Mouse (Mus musculus) hindbrain, embryonic 10.5 days (tissue): ENCODE measurements at regions not wholly inside any gene's neighbourhood (a gene's known extent, or its start where the extent isn't known, plus 50 kb on each side); places are given as distances from the start of the nearest gene placed in this dataset.

Experiments
- DNase-seq: peaks from one replicate; pipeline ENCODE4 v3.0.0-alpha.2; 2017; ENCODE audit warnings: low spot score
- H3K27ac ChIP-seq: fragments of 300-500 bp; sonication (generic); 2 replicates; pipeline ENCODE4 v1.5.1; 2016; ENCODE audit warnings: mild to moderate bottlenecking, moderate library complexity
- H3K27me3 ChIP-seq: fragments of 300-500 bp; sonication (generic); 2 replicates; pipeline ENCODE4 v1.6.1; 2016; ENCODE audit warnings: mild to moderate bottlenecking; ENCODE audit not compliant: poor library complexity, insufficient read depth, severe bottlenecking
- H3K36me3 ChIP-seq: fragments of 300-500 bp; sonication (generic); 2 replicates; pipeline ENCODE4 v1.6.1; 2016; ENCODE audit warnings: mild to moderate bottlenecking, moderate library complexity
- H3K4me1 ChIP-seq: fragments of 300-500 bp; sonication (generic); replicated peaks from 2 replicates; pipeline ENCODE4 v1.6.1; 2016; ENCODE audit warnings: mild to moderate bottlenecking
- H3K4me3 ChIP-seq: fragments of 300-500 bp; sonication (generic); 2 replicates; pipeline ENCODE4 v1.5.1; 2016; ENCODE audit warnings: mild to moderate bottlenecking, moderate library complexity
- H3K9me3 ChIP-seq: fragments of 300-500 bp; sonication (generic); 2 replicates; pipeline ENCODE4 v1.6.1; 2016; ENCODE audit warnings: mild to moderate bottlenecking, moderate library complexity
- WGBS: fragments of 180-500 bp; shearing (Covaris S2); methylation state at CpG from one replicate; pipeline ENCODE4 v1.1.7; 2016; 5-methylcytosine and 5-hydroxymethylcytosine counted together

DNA sequence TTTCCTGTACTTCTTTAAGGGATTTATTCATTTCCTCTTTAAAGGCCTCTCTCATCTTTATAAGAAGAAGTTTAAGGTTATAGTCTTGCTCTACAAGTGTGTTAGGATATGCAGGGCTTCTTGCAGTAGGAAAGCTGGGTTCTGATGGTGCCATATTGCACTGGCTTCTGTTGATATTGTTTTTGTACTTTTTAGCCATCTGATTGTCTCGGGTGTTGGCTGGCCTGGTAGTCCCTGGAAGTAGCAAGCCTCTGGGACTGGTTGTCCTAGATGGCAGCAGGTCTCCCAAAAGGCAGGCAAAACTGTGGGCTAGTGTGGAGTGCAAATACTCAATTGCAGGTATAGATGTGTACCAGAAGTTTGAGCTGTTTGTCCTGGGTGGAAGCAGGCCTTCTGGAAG lies 147.1 kb downstream of the Ccdc71l start:
- no peaks in the 10 kb centered on the region for H3K27me3 ChIP-seq
- no peak overlapping the region for H3K4me3 ChIP-seq
- H3K36me3 ChIP-seq, result no peaks in the 10 kb centered on the region
- no peak overlapping the region for H3K27ac ChIP-seq
- H3K4me1 ChIP-seq, result no peaks in the 10 kb centered on the region
- no peak for DNase-seq
- no peaks in the 10 kb centered on the region for H3K9me3 ChIP-seq
- WGBS, result 81% methylated on average over 1 of the region's 1 CpGs

GRCm38 (mm10) chr12:32531216-32531615 lies 152.7 kb downstream of the Ccdc71l start:
- Histone ChIP-seq H3K4me3 (no peak overlapping the region), H3K27ac (no peak overlapping the region), H3K27me3 (no peaks in the 10 kb centered on the region), H3K36me3 (no peaks in the 10 kb centered on the region), H3K9me3 (no peaks in the 10 kb centered on the region), H3K4me1 (no peaks in the 10 kb centered on the region)
- 86% methylated on average over 3 of the region's 3 CpGs for WGBS
- no peak for DNase-seq

DNA sequence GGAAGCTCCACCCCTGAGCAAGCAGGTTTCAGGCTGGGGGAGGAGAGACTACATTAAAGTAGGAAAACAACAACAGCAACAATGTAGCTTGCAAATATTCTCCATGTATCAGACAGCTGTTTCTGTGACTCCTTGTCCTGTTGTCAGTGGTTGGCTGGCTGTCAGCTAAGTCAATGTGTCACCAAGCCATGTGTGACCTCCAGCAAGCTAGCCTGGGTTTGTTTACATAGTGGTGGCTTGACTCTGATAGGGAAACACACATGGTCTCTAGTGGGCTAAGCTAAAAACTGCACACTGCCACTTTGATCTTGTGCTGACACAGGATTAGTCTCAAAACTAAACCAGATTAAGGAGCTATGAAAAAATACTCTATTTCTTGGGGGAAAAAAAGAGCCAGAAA lies 155.1 kb downstream of the Ccdc71l start:
- H3K4me1 ChIP-seq, result no peaks in the 10 kb centered on the region
- H3K4me3 ChIP-seq, result no peak overlapping the region
- no peak overlapping the region for H3K27ac ChIP-seq
- no peak for DNase-seq
- H3K36me3 ChIP-seq, result no peaks in the 10 kb centered on the region
- no peaks in the 10 kb centered on the region for H3K27me3 ChIP-seq
- no peaks in the 10 kb centered on the region for H3K9me3 ChIP-seq

GRCm38 (mm10) chr12:32545466-32545865 lies 167.0 kb downstream of the Ccdc71l start:
- Histone ChIP-seq H3K4me3 (no peak overlapping the region), H3K27me3 (no peaks in the 10 kb centered on the region), H3K27ac (no peak overlapping the region), H3K4me1 (no peaks in the 10 kb centered on the region), H3K36me3 (no peaks in the 10 kb centered on the region), H3K9me3 (peaks cover 4% of the 10 kb centered on the region; the same call in 1 of the 2 replicates)
- WGBS, result 84% methylated on average over 1 of the region's 1 CpGs
- no peak for DNase-seq

DNA sequence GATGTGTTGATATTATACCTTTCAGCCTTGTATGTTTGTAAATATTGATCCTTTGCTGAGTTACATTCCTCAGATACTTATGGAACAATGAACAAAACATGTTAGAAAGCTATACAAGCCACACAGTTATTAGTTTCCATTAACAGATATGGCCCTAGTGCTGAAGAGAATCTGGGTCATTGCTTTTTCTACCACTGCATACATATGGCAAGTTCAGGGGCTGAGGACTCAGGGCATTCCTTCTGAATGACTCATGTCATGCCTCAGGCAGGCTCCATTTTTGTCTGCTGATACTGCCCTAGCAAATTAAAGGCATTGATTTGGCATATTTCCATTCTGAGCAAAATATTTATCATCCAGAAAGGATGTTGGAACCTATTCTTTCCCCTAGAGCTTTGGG lies 167.9 kb downstream of the Ccdc71l start:
- H3K4me1 ChIP-seq, result no peaks in the 10 kb centered on the region
- no peak overlapping the region for H3K27ac ChIP-seq
- H3K36me3 ChIP-seq, result no peaks in the 10 kb centered on the region
- no peaks in the 10 kb centered on the region for H3K27me3 ChIP-seq
- H3K4me3 ChIP-seq, result no peak overlapping the region
- no peak for DNase-seq
- peaks cover 4% of the 10 kb centered on the region; the same call in 1 of the 2 replicates for H3K9me3 ChIP-seq

- Histone ChIP-seq H3K27me3 (no peaks in the 10 kb centered on the region), H3K4me3 (no peak overlapping the region), H3K36me3 (no peaks in the 10 kb centered on the region), H3K4me1 (no peaks in the 10 kb centered on the region), H3K27ac (no peak overlapping the region), H3K9me3 (no peaks in the 10 kb centered on the region)
- DNase-seq, result no peak
- 85% methylated on average over 5 of the region's 5 CpGs for WGBS
These were observed 175.3 kb downstream of the Ccdc71l start for GRCm38 (mm10) chr12:32553793-32554192.

DNA sequence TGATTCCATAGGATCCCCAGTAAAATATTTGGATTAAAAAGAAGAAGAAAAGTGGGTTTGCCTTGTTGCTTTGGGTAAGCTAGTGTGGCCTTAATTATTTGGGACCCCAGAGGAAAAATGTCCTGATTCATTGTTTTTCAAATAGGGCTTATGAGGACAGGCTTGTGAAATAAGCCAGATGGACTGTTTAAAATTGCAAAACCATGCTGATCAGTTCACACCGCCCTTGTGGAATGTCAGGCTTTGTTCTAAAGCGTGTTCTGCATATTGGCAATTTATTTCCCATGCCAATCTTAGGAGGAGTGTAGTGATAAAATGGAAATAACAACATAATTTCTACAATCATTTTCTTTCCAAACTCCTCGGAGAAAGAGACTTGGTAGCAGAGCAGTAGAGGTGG lies 189.3 kb downstream of the Ccdc71l start:
- H3K36me3 ChIP-seq, result no peaks in the 10 kb centered on the region
- H3K9me3 ChIP-seq, result no peaks in the 10 kb centered on the region
- DNase-seq, result no peak
- H3K4me3 ChIP-seq, result no peak overlapping the region
- WGBS, result 83% methylated on average over 3 of the region's 3 CpGs
- H3K27ac ChIP-seq, result no peak overlapping the region
- no peaks in the 10 kb centered on the region for H3K27me3 ChIP-seq
- H3K4me1 ChIP-seq, result no peaks in the 10 kb centered on the region

DNA sequence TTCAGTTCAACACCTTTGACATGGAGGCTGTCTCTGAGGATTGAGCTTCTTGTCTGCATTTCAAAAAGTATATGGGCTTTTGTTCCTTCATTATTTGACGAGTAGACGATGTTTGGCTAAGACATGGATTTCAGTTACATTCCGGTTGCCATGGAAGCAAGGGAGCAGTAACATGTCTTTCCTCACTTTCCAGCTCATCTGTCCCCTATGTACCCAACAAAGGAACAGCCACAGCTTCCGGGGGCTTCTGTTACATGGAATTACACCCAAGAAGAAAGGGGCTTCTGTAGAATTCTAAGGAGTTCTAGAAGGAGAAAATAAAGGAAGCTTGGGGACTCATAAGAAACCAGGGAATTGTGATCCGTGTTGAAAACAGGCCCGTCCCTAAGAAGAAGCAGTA lies 202.8 kb downstream of the Ccdc71l start:
- Histone ChIP-seq H3K4me1 (no peaks in the 10 kb centered on the region), H3K36me3 (no peaks in the 10 kb centered on the region), H3K27me3 (no peaks in the 10 kb centered on the region), H3K27ac (no peak overlapping the region), H3K9me3 (no peaks in the 10 kb centered on the region), H3K4me3 (no peak overlapping the region)
- 78% methylated on average over 6 of the region's 6 CpGs for WGBS
- no peak for DNase-seq

GRCm38 (mm10) chr12:32602131-32602815 lies 217.1 kb upstream of the Nampt start:
- H3K36me3 ChIP-seq, result no peaks in the 10 kb centered on the region
- no peaks in the 10 kb centered on the region for H3K27me3 ChIP-seq
- no peaks in the 10 kb centered on the region for H3K4me1 ChIP-seq
- no peak overlapping the region for H3K4me3 ChIP-seq
- H3K9me3 ChIP-seq, result no peaks in the 10 kb centered on the region
- DNase-seq, result no peak
- no peak overlapping the region for H3K27ac ChIP-seq
- WGBS, result 86% methylated on average over 10 of the region's 10 CpGs

- Histone ChIP-seq H3K27me3 (no peaks in the 10 kb centered on the region), H3K27ac (no peak overlapping the region), H3K9me3 (no peaks in the 10 kb centered on the region), H3K4me3 (no peak overlapping the region), H3K36me3 (no peaks in the 10 kb centered on the region), H3K4me1 (no peaks in the 10 kb centered on the region)
- no peak for DNase-seq
These were observed 214.0 kb upstream of the Nampt start for GRCm38 (mm10) chr12:32605353-32605752.

GRCm38 (mm10) chr12:32615000-32615399 lies 204.3 kb upstream of the Nampt start:
- Histone ChIP-seq H3K27ac (no peak overlapping the region), H3K9me3 (no peaks in the 10 kb centered on the region), H3K4me1 (no peaks in the 10 kb centered on the region), H3K4me3 (no peak overlapping the region), H3K27me3 (no peaks in the 10 kb centered on the region), H3K36me3 (no peaks in the 10 kb centered on the region)
- DNase-seq, result no peak
- 82% methylated on average over 3 of the region's 3 CpGs for WGBS

DNA sequence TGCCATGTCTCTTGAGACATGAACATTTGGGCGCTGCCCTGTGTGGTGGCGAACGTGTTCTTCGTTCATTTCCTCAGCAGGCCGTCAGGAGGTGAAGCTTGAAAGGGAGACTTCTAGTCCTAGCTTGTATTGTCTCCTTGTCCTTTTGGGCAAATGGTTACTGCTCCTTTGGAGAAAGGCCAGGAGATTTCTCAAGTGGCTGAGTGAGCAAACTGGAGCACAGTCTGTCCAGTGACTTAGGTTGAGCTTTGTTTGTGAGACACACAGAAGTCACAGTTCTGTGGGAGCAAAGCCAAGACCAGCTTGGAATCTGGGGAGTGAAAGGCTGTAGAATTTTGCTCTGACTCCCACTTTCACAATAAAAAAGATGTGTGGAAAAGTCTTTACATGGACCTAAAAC lies 203.3 kb upstream of the Nampt start:
- Histone ChIP-seq H3K4me3 (no peak overlapping the region), H3K9me3 (no peaks in the 10 kb centered on the region), H3K27me3 (no peaks in the 10 kb centered on the region), H3K27ac (no peak overlapping the region), H3K4me1 (no peaks in the 10 kb centered on the region), H3K36me3 (no peaks in the 10 kb centered on the region)
- DNase-seq, result no peak
- 91% methylated on average over 5 of the region's 5 CpGs for WGBS

DNA sequence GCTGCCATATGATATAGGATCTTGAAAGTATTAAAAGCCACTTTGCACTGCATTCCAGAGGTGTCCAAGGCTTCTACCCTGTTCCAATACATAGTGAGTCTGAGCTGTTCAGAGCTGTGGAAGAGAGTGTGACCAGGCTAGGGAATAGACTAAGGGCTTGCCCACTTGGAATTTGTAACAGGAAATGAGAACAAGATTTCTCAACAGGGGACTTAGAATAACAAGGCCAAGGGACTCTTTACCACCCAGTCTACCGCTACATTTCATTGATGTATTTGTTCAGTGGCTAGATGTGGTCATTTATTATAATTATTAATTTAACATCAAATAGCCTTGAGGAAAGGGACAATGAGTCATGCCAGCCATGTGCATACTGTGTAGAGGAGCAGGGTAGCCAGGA lies 202.3 kb upstream of the Nampt start:
- no peaks in the 10 kb centered on the region for H3K36me3 ChIP-seq
- WGBS, result 85% methylated on average over 1 of the region's 1 CpGs

GRCm38 (mm10) chr12:32619830-32620229 lies 199.5 kb upstream of the Nampt start:
- no peaks in the 10 kb centered on the region for H3K36me3 ChIP-seq

More for the DNA sequence above, 202.3 kb upstream of the Nampt start:
- Histone ChIP-seq H3K4me3 (no peak overlapping the region), H3K9me3 (no peaks in the 10 kb centered on the region), H3K27ac (no peak overlapping the region), H3K27me3 (no peaks in the 10 kb centered on the region), H3K4me1 (no peaks in the 10 kb centered on the region)
- DNase-seq, result no peak

More at GRCm38 (mm10) chr12:32619830-32620229, 199.5 kb upstream of the Nampt start:
- Histone ChIP-seq H3K27me3 (no peaks in the 10 kb centered on the region), H3K27ac (no peak overlapping the region), H3K4me3 (no peak overlapping the region), H3K4me1 (no peaks in the 10 kb centered on the region), H3K9me3 (no peaks in the 10 kb centered on the region)
- no peak for DNase-seq
- 64% methylated on average over 4 of the region's 4 CpGs for WGBS
